Mouse (Mus musculus) left cerebral cortex, postnatal 4 days (tissue): Measurements from ENCODE around the gene Clic6. TPM values are rescaled to one million over a fixed set of nuclear protein-coding genes. Genes with fewer than 3 reads are reported as not detected.

ENCODE experiments used
- DNase-seq: peaks from one replicate; pipeline ENCODE4 v3.0.0-alpha.2; 2022
- intact Hi-C: fragments of 180-260 bp; cut with DNase I; formaldehyde crosslinking; loops from one replicate; pipeline ENCODE4 v1.15.1; 2025
- total RNA-seq, 2 experiments: library from RNA; stranded (reverse); gene quantifications; 2 replicates each; pipeline ENCODE4 v1.2.3; 2021

The Clic6 gene
- total RNA-seq, 2 experiments from 2014 or later = 0.44 to 1.1 TPM

DNA sequence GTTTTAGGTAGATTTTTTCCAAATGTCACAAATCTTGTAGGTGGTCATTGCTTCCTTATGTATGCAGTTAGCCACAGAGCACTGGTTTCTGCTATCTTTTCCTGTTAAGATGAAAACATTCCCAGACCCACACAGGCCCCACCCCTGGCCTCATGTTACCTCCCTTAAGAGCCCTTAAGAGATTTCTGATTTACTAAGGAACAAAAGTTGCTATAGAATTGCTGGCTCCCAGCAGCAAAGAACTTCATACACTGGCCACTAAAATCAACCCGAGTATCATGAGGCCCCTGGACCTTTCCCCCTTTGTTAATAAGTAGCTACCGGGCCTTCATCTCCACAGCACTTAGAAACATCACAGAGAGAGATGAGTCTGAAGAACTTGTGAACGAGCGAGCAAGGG lies 33.2 kb downstream of the Clic6 start:
- intact Hi-C loops = no loop called here
- DNase-seq = no peak

GRCm38 (mm10) chr16:92519820-92520492 lies 34.4 kb downstream of the Clic6 start:
- intact Hi-C loops = loop anchor here (10.0 kb wide), 1 partner anchor 935 kb away; no protein-coding TSS in a partner anchor
- peak; percentile 48 for DNase-seq

GRCm38 (mm10) chr16:92523351-92523750 lies 37.8 kb downstream of the Clic6 start:
- intact Hi-C loops = loop anchor here (10.0 kb wide), 1 partner anchor 931 kb away; no protein-coding TSS in a partner anchor
- no peak for DNase-seq

GRCm38 (mm10) chr16:92524651-92525050 lies 39.1 kb downstream of the Clic6 start:
- intact Hi-C loops = loop anchor here (10.0 kb wide), 1 partner anchor 930 kb away; no protein-coding TSS in a partner anchor
- no peak for DNase-seq

GRCm38 (mm10) chr16:92525919-92526318 lies 40.4 kb downstream of the Clic6 start:
- DNase-seq = no peak
- intact Hi-C loops = loop anchor here (10.0 kb wide), 1 partner anchor 929 kb away; no protein-coding TSS in a partner anchor

GRCm38 (mm10) chr16:92535258-92535657 lies 49.7 kb downstream of the Clic6 start:
- DNase-seq = no peak
- intact Hi-C loops = no loop called here

GRCm38 (mm10) chr16:92538356-92538755 lies 52.8 kb downstream of the Clic6 start:
- DNase-seq = no peak
- intact Hi-C loops = no loop called here

DNA sequence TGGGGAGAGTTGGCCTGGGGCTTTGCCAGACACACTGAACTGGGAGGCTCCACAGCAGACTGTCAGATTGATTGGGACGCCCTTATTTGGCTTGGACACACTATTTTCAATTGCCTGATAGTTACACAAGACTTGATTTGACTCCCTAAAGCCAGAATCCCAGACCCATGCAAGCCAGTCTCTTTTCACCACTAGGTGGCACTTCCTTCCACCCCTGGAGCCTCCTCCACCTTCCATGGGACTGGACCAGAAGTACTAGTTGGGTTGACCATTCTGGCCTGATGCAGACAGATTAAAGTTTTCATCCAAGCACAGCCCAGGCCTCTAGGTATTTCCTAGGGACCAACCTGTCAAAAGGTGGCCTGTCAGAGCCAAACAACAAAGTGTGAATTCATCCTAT lies 58.7 kb downstream of the Clic6 start:
- intact Hi-C loops = no loop called here
- DNase-seq = peak; percentile 16

GRCm38 (mm10) chr16:92548651-92549050 lies 63.1 kb downstream of the Clic6 start:
- intact Hi-C loops = no loop called here

DNA sequence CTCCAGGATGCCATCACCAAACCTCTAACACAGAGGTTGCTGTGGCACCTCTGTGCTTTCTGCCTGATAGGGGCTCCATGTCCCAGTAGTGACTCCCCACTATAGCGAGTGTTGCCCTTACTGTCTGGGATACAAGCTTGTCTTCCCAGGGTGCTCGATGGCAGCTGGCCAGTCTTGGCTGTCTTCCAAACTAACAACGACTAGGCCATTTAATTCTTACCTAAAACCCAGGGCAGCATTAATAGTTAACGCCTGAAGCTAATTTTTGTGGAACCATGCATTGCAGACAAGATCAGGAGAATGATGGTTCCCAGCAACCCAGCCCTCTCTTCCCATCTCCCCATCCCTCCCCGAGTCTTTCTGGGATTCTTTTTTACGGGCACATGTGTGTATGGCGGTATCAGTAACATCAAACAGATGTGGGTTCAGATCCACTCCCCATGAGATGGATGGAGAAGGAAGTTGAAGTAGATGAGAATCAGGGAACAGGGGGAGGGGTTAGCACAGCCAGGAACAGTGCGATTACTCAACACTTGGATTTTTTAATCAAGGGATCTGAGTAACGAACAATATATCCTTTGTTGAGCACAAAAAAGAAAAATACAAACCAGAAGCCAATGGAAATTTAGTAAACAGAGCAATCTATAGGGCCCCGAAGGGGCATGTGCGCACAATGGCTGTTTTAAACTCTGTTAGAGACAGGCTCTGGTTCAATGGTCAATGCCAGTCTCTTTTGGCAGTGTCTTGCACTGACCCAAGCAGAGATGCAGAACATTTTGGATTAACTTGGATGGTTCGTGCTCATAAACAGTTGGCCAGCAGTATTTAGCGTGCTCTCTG lies 66.0 kb downstream of the Clic6 start:
- peak; percentile 20 for DNase-seq
- intact Hi-C loops = no loop called here

More at GRCm38 (mm10) chr16:92548651-92549050, 63.1 kb downstream of the Clic6 start:
- no peak for DNase-seq

GRCm38 (mm10) chr16:92552106-92552382 lies 66.5 kb downstream of the Clic6 start:
- intact Hi-C loops = no loop called here
- DNase-seq = no peak

- intact Hi-C loops = no loop called here
- no peak for DNase-seq
Measured at GRCm38 (mm10) chr16:92552858-92553257, 67.3 kb downstream of the Clic6 start.

DNA sequence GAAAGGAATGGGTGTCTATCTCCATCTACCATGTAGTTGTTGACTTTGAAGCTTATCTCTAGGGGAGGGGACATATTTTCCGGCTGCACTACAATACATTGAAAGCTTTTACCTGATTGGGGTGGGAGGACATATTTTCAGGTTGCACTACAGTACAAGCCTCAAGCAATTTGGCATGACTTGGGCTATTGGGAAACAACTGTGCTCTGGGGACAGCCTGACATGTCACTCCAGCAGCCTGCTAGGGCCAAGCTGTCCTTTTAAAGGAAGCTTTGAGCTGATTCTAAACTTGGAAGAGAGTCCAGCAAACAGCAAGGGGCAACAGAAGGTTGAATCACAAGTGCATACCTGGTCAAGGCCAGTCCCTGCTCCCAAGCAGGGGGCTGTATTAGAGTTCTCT lies 69.5 kb downstream of the Clic6 start:
- DNase-seq = no peak
- intact Hi-C loops = no loop called here

DNA sequence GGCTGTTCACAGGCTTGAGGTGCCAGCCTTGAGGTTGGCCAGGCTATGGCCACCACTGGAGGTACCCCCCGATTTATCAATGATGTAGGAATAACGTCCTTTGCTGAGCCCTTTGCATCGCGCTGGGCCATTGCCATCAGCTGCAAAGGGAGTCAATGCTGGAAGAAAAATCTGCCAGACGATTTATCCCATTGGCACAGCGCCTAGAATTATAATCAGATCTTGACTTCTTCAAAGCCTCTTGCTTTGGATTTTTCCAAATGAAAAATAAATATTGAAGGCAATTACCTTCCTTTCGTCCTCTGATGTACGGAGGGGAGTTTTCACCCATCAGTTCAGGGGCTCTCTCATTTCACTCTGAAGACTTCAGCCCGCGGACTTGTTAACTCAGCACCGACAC lies 79.8 kb downstream of the Clic6 start:
- peak; percentile 16 for DNase-seq
- intact Hi-C loops = loop anchor here (5.0 kb wide), 1 partner anchor 127 kb away; no protein-coding TSS in a partner anchor

DNA sequence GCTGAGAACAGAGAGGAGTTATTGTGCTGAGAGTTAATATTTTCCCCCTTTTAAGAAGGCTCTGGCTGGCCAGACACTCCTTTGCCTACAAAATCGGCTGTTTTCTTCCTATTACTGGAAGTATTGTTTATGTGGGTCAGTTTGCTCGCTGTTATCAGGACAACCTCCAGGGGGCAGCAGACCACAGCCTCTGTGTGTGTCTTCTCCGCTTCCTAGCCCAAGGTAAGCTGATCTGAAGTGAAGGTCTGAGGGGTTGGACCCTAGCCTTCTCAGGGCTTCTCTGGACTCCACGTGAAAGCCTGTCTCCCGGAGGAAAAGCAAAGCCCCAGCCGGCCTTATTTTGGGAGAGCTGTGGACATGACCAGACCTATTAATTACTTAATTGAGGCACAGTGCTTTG lies 80.2 kb downstream of the Clic6 start:
- peak; percentile 86 for DNase-seq
- intact Hi-C loops = loop anchor here (5.0 kb wide), 1 partner anchor 127 kb away; no protein-coding TSS in a partner anchor

- no peak for DNase-seq
- intact Hi-C loops = loop anchor here (5.0 kb wide), 1 partner anchor 126 kb away; no protein-coding TSS in a partner anchor
Measured at GRCm38 (mm10) chr16:92566146-92566545, 80.6 kb downstream of the Clic6 start.

- no peak for DNase-seq
- intact Hi-C loops = no loop called here
Measured at GRCm38 (mm10) chr16:92571246-92571645, 85.7 kb downstream of the Clic6 start.

DNA sequence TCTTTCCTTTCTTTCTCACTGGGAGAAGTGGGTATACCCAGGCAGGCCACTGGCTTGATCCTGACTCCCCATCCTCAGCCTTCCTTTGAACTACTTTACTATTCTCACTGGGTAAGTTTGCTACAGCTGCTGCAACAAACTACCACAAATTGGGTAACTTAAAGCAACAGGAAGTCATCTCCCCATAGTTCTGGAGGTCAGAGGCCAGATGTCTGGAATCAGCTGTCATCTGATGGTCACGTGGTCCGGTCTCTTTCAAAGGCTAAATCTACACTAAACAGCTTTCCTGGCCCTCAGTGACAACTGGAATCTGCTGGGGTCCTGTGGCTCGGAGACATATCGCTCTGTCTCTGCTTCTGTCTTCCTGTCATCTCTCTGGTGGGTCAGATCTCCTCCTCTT lies 87.7 kb downstream of the Clic6 start:
- DNase-seq = no peak
- intact Hi-C loops = no loop called here

DNA sequence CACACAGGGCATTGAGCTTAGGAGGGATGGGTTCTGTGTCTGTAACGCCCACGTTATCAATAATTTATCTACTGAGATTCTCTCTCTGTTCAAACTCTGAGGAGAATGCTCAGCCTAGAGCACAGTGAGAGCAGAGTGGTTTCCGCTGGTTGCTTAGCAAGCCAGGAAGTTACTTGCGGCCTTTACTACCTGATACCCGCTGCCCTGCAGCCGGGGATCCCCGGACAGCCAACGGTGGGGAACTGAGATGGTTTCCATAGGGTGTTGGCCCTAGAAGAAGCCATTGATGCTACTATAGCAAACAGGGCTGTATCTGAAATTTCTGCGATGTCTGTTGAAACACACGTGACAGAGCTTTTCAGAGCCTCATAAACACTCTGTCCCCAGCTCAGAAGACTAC lies 90.3 kb downstream of the Clic6 start:
- no peak for DNase-seq
- intact Hi-C loops = no loop called here

DNA sequence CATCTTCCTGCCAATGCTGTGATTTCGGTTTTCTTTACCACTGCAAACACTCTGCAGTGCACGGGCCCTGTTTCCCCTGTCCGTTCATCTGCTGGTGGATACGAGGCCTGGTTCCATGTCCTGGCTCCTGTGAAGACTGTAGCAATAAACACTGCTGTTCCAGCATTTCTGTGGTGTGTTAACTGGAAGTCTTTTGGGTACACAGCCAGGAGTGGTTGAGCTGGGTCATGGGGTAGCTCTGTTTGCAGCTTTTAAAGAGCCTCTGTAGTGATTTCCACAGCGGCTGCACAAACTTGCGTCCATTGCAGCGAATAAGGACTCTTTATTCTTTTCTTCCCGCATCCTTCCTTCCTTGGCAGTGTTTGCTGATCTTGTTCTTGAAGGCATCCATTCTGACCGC lies 91.8 kb downstream of the Clic6 start:
- DNase-seq = no peak
- intact Hi-C loops = no loop called here

GRCm38 (mm10) chr16:92578915-92579653 lies 93.5 kb downstream of the Clic6 start:
- intact Hi-C loops = no loop called here
- DNase-seq = no peak
